Mouse (Mus musculus): ENCODE data around the gene Rp9. TPM values are rescaled to one million over a fixed set of nuclear protein-coding genes. Genes with fewer than 3 reads are reported as not detected.
"Not testable (repeated sequence)": the region's sequence is repeated elsewhere in the genome, so short reads cannot be mapped to it uniquely, and the experiment has no call there.

The Rp9 gene
- polyA plus RNA-seq, 1 experiment from 2014 or later: 70.9 TPM

- Histone ChIP-seq H3K9me3 (replicated peaks) (no peaks in the 10 kb centered on the region), H3K36me3 (peaks cover 71% of the 10 kb centered on the region)
- ATAC-seq (ENCODE audit: insufficient number of reproducible peaks, low FRiP score, low TSS enrichment, low read depth): no peak
Observed at GRCm38 (mm10) chr9:22457142-22457835, 12.3 kb downstream of the Rp9 start.

GRCm38 (mm10) chr9:22455041-22455440 lies 14.5 kb downstream of the Rp9 start:
- Histone ChIP-seq H3K4me1 (no peaks in the 10 kb centered on the region), H3K27ac (replicated peaks) (no peak overlapping the region), H3K27me3 (no peaks in the 10 kb centered on the region), H3K9ac (no peak overlapping the region), H3K4me3 (replicated peaks) (no peak overlapping the region), H3K9me3 (replicated peaks) (no peaks in the 10 kb centered on the region), H3K36me3 (peaks cover 76% of the 10 kb centered on the region), H3K4me2 (replicated peaks) (no peak overlapping the region)
- no peak for ATAC-seq (ENCODE audit: insufficient number of reproducible peaks, low FRiP score, low TSS enrichment, low read depth)

More at GRCm38 (mm10) chr9:22457142-22457835, 12.3 kb downstream of the Rp9 start:
- WGBS: 72% methylated on average over 11 of the region's 11 CpGs
- H3K4me1 ChIP-seq: no peaks in the 10 kb centered on the region
- no peak overlapping the region for H3K9ac ChIP-seq
- H3K27ac ChIP-seq (replicated peaks): no peak overlapping the region
- no peaks in the 10 kb centered on the region for H3K27me3 ChIP-seq
- no peak overlapping the region for H3K4me3 ChIP-seq (replicated peaks)
- no peak overlapping the region for H3K4me2 ChIP-seq (replicated peaks)

- not testable (repeated sequence) for H3K4me1 ChIP-seq; ATAC-seq (ENCODE audit: insufficient number of reproducible peaks, low FRiP score, low TSS enrichment, low read depth); H3K27ac ChIP-seq (replicated peaks); H3K4me2 ChIP-seq (replicated peaks); H3K9me3 ChIP-seq (replicated peaks); H3K9ac ChIP-seq; H3K27me3 ChIP-seq; H3K4me3 ChIP-seq (replicated peaks)
- peaks cover 87% of the 10 kb centered on the region for H3K36me3 ChIP-seq
- WGBS: 88% methylated on average over 8 of the region's 8 CpGs
Observed at GRCm38 (mm10) chr9:22453990-22454389, 15.6 kb downstream of the Rp9 start, which contains the start of gene Gm17545. Gene Gm17545, plus strand, starts transcription at chr9:22454290.

DNA sequence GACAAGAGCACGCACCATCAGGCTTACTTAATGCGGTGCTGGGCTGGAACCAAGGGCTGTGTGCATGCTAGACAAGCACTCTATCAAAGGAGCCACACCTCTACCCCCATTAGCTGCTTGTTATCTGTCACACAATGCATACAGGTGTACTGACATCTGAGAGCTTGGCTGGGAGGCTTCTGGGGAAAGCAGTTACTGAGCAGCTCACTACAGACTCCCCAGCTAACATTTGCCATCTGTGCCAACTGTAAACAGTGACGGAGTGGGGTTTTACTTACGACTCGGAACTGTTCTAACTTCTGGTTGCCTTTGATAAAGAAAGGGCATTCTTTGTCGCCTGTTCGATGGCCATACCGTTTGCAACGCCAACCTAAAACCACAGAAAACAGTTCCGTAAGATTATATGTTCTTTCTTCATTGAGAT lies 16.0 kb downstream of the Rp9 start:
- Histone ChIP-seq H3K9me3 (replicated peaks) (no peaks in the 10 kb centered on the region), H3K36me3 (peaks cover 91% of the 10 kb centered on the region), H3K27me3 (no peaks in the 10 kb centered on the region), H3K9ac (no peak overlapping the region), H3K4me2 (replicated peaks) (no peak overlapping the region), H3K27ac (replicated peaks) (no peak overlapping the region), H3K4me3 (replicated peaks) (no peak overlapping the region), H3K4me1 (no peaks in the 10 kb centered on the region)
- ATAC-seq (ENCODE audit: insufficient number of reproducible peaks, low FRiP score, low TSS enrichment, low read depth): peak; percentile 54; the same call in 1 of the 2 replicates
- WGBS: 88% methylated on average over 10 of the region's 10 CpGs

- Histone ChIP-seq H3K4me2 (replicated peaks) (no peak overlapping the region), H3K4me3 (replicated peaks) (no peak overlapping the region), H3K36me3 (peaks cover 96% of the 10 kb centered on the region), H3K9me3 (replicated peaks) (no peaks in the 10 kb centered on the region), H3K4me1 (no peaks in the 10 kb centered on the region), H3K9ac (no peak overlapping the region), H3K27me3 (no peaks in the 10 kb centered on the region), H3K27ac (replicated peaks) (no peak overlapping the region)
- 85% methylated on average over 10 of the region's 10 CpGs for WGBS
- no peak for ATAC-seq (ENCODE audit: insufficient number of reproducible peaks, low FRiP score, low TSS enrichment, low read depth)
Observed at GRCm38 (mm10) chr9:22452697-22453096, 16.8 kb downstream of the Rp9 start.

GRCm38 (mm10) chr9:22449209-22449608 lies 20.3 kb downstream of the Rp9 start:
- 86% methylated on average over 6 of the region's 6 CpGs for whole genome bisulfite sequencing
- Histone ChIP-seq H3K4me3 (replicated peaks) (no peak overlapping the region), H3K4me2 (replicated peaks) (no peak overlapping the region), H3K27me3 (no peaks in the 10 kb centered on the region), H3K9ac (no peak overlapping the region), H3K4me1 (no peaks in the 10 kb centered on the region), H3K27ac (replicated peaks) (no peak overlapping the region), H3K9me3 (replicated peaks) (no peaks in the 10 kb centered on the region), H3K36me3 (peaks cover 76% of the 10 kb centered on the region)
- no peak for ATAC-seq (ENCODE audit: insufficient number of reproducible peaks, low FRiP score, low TSS enrichment, low read depth)

GRCm38 (mm10) chr9:22448420-22448819 lies 21.1 kb downstream of the Rp9 start:
- no peaks in the 10 kb centered on the region for H3K4me1 ChIP-seq
- no peak overlapping the region for H3K27ac ChIP-seq (replicated peaks)
- H3K9ac ChIP-seq: no peak overlapping the region
- WGBS: 84% methylated on average over 13 of the region's 13 CpGs
- H3K4me3 ChIP-seq (replicated peaks): no peak overlapping the region
- peaks cover 68% of the 10 kb centered on the region for H3K36me3 ChIP-seq
- H3K27me3 ChIP-seq: no peaks in the 10 kb centered on the region
- no peaks in the 10 kb centered on the region for H3K9me3 ChIP-seq (replicated peaks)
- no peak overlapping the region for H3K4me2 ChIP-seq (replicated peaks)
- ATAC-seq (ENCODE audit: insufficient number of reproducible peaks, low FRiP score, low TSS enrichment, low read depth): no peak

DNA sequence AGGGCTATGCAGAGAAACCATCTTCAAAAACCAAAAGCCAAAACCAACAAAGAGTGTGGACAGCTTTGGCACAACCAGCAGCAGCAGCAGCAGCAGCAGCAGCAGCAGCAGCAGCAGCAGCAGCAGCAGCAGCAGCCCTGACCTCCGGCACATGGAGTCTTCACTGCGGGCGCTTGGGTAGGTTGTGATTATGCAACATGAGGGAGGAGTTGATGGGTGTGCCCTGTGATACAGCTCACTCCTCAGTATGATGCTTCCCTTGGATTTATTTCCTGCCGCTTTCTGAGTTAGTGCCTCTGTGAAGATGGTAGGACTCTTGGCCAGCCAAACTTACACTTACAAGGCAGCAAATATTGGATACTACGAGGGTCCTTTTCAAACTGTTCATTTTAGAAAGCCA lies 22.3 kb downstream of the Rp9 start:
- Histone ChIP-seq H3K27me3 (no peaks in the 10 kb centered on the region), H3K27ac (replicated peaks) (no peak overlapping the region), H3K9ac (no peak overlapping the region), H3K9me3 (replicated peaks) (no peaks in the 10 kb centered on the region), H3K4me3 (replicated peaks) (no peak overlapping the region), H3K4me2 (replicated peaks) (no peak overlapping the region), H3K36me3 (peaks cover 60% of the 10 kb centered on the region), H3K4me1 (no peaks in the 10 kb centered on the region)
- ATAC-seq (ENCODE audit: insufficient number of reproducible peaks, low FRiP score, low TSS enrichment, low read depth): no peak
- WGBS: 82% methylated on average over 5 of the region's 5 CpGs

- no peak overlapping the region for H3K4me2 ChIP-seq (replicated peaks)
- H3K9ac ChIP-seq: no peak overlapping the region
- ATAC-seq (ENCODE audit: insufficient number of reproducible peaks, low FRiP score, low TSS enrichment, low read depth): no peak
- H3K27me3 ChIP-seq: no peaks in the 10 kb centered on the region
- H3K27ac ChIP-seq (replicated peaks): no peak overlapping the region
- no peaks in the 10 kb centered on the region for H3K4me1 ChIP-seq
- H3K4me3 ChIP-seq (replicated peaks): no peak overlapping the region
- WGBS: 65% methylated on average over 1 of the region's 1 CpGs
- H3K9me3 ChIP-seq (replicated peaks): no peaks in the 10 kb centered on the region
- H3K36me3 ChIP-seq: peaks cover 40% of the 10 kb centered on the region
Observed at GRCm38 (mm10) chr9:22445123-22445522, 24.4 kb downstream of the Rp9 start.

DNA sequence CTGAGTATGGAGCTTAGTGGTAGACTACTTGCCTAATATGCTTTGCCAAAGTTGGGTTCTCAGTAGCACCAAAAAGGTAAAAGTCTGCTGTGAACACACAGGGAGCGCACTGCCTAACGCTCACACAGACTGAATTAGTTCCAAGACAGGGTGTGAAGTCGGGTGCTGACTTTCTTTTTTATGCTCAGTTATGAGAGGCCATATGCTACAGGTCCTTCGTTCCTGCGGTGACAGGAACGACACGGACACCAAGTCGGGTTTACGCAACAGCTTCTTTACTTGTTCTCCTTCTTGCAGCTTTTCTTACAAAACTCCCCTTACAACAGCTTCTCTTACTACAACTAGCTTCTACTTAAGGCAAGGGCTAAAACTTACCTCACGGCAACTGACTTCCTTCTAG lies 26.4 kb downstream of the Rp9 start:
- Histone ChIP-seq H3K9me3 (replicated peaks) (no peaks in the 10 kb centered on the region), H3K4me3 (replicated peaks) (no peak overlapping the region), H3K36me3 (peaks cover 20% of the 10 kb centered on the region), H3K9ac (no peak overlapping the region), H3K27ac (replicated peaks) (no peak overlapping the region), H3K4me2 (replicated peaks) (no peak overlapping the region), H3K27me3 (no peaks in the 10 kb centered on the region), H3K4me1 (no peaks in the 10 kb centered on the region)
- 79% methylated on average over 10 of the region's 10 CpGs for WGBS
- ATAC-seq (ENCODE audit: insufficient number of reproducible peaks, low FRiP score, low TSS enrichment, low read depth): no peak

DNA sequence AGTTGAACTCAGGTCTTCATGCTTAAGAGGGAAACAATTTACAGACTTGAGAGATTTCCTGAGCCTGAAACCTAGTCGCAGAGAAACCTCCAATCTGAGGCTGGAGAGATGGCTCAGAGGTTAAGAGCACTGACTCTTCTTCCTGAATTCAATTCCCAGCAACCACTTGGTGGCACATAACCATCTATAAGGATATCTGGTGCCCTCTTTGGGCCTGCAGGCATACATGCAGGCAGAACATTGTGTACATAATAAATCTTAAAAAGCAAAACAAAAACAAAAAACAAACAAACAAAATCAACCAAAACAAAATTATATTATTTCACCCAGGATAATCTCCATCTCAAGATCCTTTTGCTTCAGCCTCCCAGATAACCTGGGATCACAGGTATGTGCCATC lies 30.7 kb downstream of the Rp9 start:
- Histone ChIP-seq H3K9me3 (replicated peaks) (no peaks in the 10 kb centered on the region), H3K4me1 (no peaks in the 10 kb centered on the region), H3K4me2 (replicated peaks) (no peak overlapping the region), H3K27me3 (no peaks in the 10 kb centered on the region), H3K4me3 (replicated peaks) (no peak overlapping the region), H3K36me3 (peaks cover 9% of the 10 kb centered on the region; the same call in 1 of the 2 replicates), H3K9ac (no peak overlapping the region), H3K27ac (replicated peaks) (no peak overlapping the region)
- WGBS: 75% methylated on average over 1 of the region's 1 CpGs
- ATAC-seq (ENCODE audit: insufficient number of reproducible peaks, low FRiP score, low TSS enrichment, low read depth): no peak

GRCm38 (mm10) chr9:22434101-22434500 lies 35.4 kb downstream of the Rp9 start:
- Histone ChIP-seq H3K27me3 (no peaks in the 10 kb centered on the region), H3K4me3 (replicated peaks) (no peak overlapping the region), H3K4me2 (replicated peaks) (no peak overlapping the region), H3K9ac (no peak overlapping the region), H3K36me3 (peaks cover 5% of the 10 kb centered on the region; the same call in 1 of the 2 replicates), H3K4me1 (peaks cover 10% of the 10 kb centered on the region), H3K27ac (replicated peaks) (no peak overlapping the region), H3K9me3 (replicated peaks) (no peaks in the 10 kb centered on the region)
- WGBS: 91% methylated on average over 2 of the region's 2 CpGs
- ATAC-seq (ENCODE audit: insufficient number of reproducible peaks, low FRiP score, low TSS enrichment, low read depth): no peak
